Mouse (Mus musculus) E14TG2a.4 (cell line): ENCODE data around the gene Ptpn6.

ENCODE experiments used
- H3K27me3 ChIP-seq: 2 replicates; pipeline ENCODE4 v1.6.1; 2014; ENCODE audit warnings: low read length, control low read depth; ENCODE audit not compliant: insufficient read depth
- H3K36me3 ChIP-seq: 2 replicates; pipeline ENCODE4 v1.6.1; 2014; ENCODE audit warnings: low read length, control low read depth; ENCODE audit not compliant: insufficient read depth
- H3K4me1 ChIP-seq: replicated peaks from 2 replicates; pipeline ENCODE4 v1.6.1; 2014; ENCODE audit warnings: low read depth, low read length, control low read depth
- H3K4me3 ChIP-seq: replicated peaks from 2 replicates; pipeline ENCODE4 v1.5.1; 2014; ENCODE audit warnings: mild to moderate bottlenecking, low read length
- H3K9me3 ChIP-seq: 2 replicates; pipeline ENCODE4 v1.6.1; 2014; ENCODE audit warnings: low read length, control low read depth
- CTCF ChIP-seq: conservative IDR thresholded peaks from 2 replicates; pipeline ENCODE4 v1.5.1; 2014; ENCODE audit warnings: low read length
- NANOG ChIP-seq: IDR thresholded peaks from 2 replicates; pipeline ENCODE4 v1.6.1; 2014; ENCODE audit warnings: borderline replicate concordance, low read length, mixed read lengths
- POU5F1 ChIP-seq: IDR thresholded peaks from 2 replicates; pipeline ENCODE4 v1.6.1; 2014; ENCODE audit warnings: low read length, borderline replicate concordance

Ptpn6 gene

GRCm38 (mm10) chr6:124757909-124758848 lies 19.7 kb upstream of the Ptpn6 start:
- Histone ChIP-seq H3K27me3 (peaks cover 37% of the 10 kb centered on the region), H3K4me1 (peaks cover 65% of the 10 kb centered on the region), H3K9me3 (no peaks in the 10 kb centered on the region), H3K4me3 (0 out of 2 replicates have a peak overlapping the region, but pooled peaks have one; percentile 21), H3K36me3 (no peaks in the 10 kb centered on the region; the same call in 1 of the 2 replicates)
- no peak for TF ChIP-seq CTCF

GRCm38 (mm10) chr6:124757351-124757880 lies 18.9 kb upstream of the Ptpn6 start:
- peak overlapping the region; percentile 86 for H3K4me3 ChIP-seq
- H3K36me3 ChIP-seq = no peaks in the 10 kb centered on the region; the same call in 1 of the 2 replicates
- peaks cover 65% of the 10 kb centered on the region for H3K4me1 ChIP-seq
- no peaks in the 10 kb centered on the region for H3K9me3 ChIP-seq
- TF ChIP-seq CTCF (no peak), NANOG (no peak), POU5F1 (no peak)
- peaks cover 30% of the 10 kb centered on the region for H3K27me3 ChIP-seq

- peaks cover 28% of the 10 kb centered on the region for H3K27me3 ChIP-seq
- H3K4me3 ChIP-seq = peak overlapping the region; percentile 86
- H3K36me3 ChIP-seq = no peaks in the 10 kb centered on the region; the same call in 1 of the 2 replicates
- no peaks in the 10 kb centered on the region for H3K9me3 ChIP-seq
- TF ChIP-seq NANOG = no peak
- no peak for TF ChIP-seq CTCF
- TF ChIP-seq POU5F1 = no peak
- peaks cover 66% of the 10 kb centered on the region for H3K4me1 ChIP-seq
These were observed 18.3 kb upstream of the Ptpn6 start for GRCm38 (mm10) chr6:124756652-124757350.

GRCm38 (mm10) chr6:124755831-124756595 lies 17.5 kb upstream of the Ptpn6 start, which contains the start of the genes Gm45234 and Atn1:
Gene Gm45234 (minus strand): TSS chr6:124756021.
Gene Atn1 (minus strand): TSS chr6:124756524.
- Histone ChIP-seq H3K4me3 (peak within 1 kb of the TSS; percentile 86), H3K4me1 (peaks cover 66% of the 10 kb centered on the region), H3K9me3 (no peaks in the 10 kb centered on the region), H3K36me3 (no peaks in the 10 kb centered on the region; the same call in 1 of the 2 replicates), H3K27me3 (peaks cover 22% of the 10 kb centered on the region)
- TF ChIP-seq NANOG (no peak), CTCF (no peak), POU5F1 (no peak)

- Histone ChIP-seq H3K27me3 (peaks cover 18% of the 10 kb centered on the region), H3K4me1 (peaks cover 71% of the 10 kb centered on the region), H3K9me3 (no peaks in the 10 kb centered on the region), H3K36me3 (peaks cover under 1% of the 10 kb centered on the region; the same call in 1 of the 2 replicates), H3K4me3 (peak overlapping the region; percentile 86)
- TF ChIP-seq POU5F1 = no peak
- TF ChIP-seq NANOG = no peak
- no peak for TF ChIP-seq CTCF
These were observed 16.8 kb upstream of the Ptpn6 start for GRCm38 (mm10) chr6:124755306-124755705.

- Histone ChIP-seq H3K4me3 (0 out of 2 replicates have a peak overlapping the region, but pooled peaks have one; percentile 5), H3K36me3 (peaks cover 15% of the 10 kb centered on the region), H3K4me1 (peaks cover 73% of the 10 kb centered on the region), H3K9me3 (no peaks in the 10 kb centered on the region), H3K27me3 (peaks cover 16% of the 10 kb centered on the region)
- no peak for TF ChIP-seq CTCF
- no peak for TF ChIP-seq POU5F1
These were observed 15.3 kb upstream of the Ptpn6 start for GRCm38 (mm10) chr6:124753861-124754260.

GRCm38 (mm10) chr6:124750405-124750804 lies 11.9 kb upstream of the Ptpn6 start:
- peaks cover 78% of the 10 kb centered on the region for H3K4me1 ChIP-seq
- peaks cover 11% of the 10 kb centered on the region for H3K27me3 ChIP-seq
- H3K4me3 ChIP-seq = no peak overlapping the region
- no peaks in the 10 kb centered on the region for H3K9me3 ChIP-seq
- TF ChIP-seq POU5F1 (no peak), NANOG (no peak)
- peaks cover 29% of the 10 kb centered on the region for H3K36me3 ChIP-seq
